Mouse (Mus musculus) A20 (cell line): ENCODE measurements around the gene Scly.

Source experiments
- DNase-seq: peaks from one replicate; pipeline ENCODE4 v3.0.0-alpha.2; 2011; ENCODE audit warnings: low read depth, low spot score

The Scly gene

DNA sequence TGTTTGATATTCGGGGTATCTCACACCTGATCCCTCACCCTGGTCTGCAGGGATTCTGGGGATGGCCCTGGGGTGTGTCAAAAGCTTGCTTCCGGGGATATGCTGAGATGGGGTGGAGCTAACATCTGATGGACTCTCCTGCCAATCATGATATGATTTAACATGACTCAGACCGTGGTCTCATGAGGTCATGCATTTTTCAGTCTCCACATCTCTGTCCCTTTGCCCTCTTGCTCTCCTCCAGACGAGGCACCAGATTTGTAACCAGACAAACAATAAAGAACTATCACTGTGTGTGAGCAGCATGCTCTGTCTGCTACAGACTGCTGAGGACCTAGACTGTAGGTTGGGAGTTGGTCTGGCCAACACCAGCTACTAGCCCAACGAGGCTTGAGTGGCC is 64.0 kb downstream of the Scly start:
- DNase-seq: no peak

- DNase-seq: no peak
These were observed 66.9 kb downstream of the Scly start for GRCm38 (mm10) chr1:91364822-91365644.

DNA sequence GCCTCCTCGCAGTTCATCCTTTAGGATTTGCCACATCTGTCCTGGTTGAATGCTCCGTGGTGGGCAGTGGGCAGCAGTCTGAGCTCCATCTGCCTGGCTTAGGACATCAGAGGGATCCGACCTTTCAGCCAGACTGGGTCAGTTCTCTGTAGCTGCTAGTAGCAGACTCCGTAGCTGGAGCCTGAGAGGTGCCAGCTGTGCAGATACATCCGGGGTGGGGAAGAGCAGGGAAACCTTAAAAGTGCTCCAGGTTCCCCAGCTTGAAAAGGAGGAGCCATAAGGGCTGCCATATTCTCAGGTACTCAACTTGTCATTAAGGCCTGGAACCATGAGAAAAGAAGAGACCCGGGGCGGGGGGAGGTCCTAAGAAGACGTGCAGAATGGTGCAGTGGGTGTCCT is 67.7 kb downstream of the Scly start:
- DNase-seq: no peak

DNA sequence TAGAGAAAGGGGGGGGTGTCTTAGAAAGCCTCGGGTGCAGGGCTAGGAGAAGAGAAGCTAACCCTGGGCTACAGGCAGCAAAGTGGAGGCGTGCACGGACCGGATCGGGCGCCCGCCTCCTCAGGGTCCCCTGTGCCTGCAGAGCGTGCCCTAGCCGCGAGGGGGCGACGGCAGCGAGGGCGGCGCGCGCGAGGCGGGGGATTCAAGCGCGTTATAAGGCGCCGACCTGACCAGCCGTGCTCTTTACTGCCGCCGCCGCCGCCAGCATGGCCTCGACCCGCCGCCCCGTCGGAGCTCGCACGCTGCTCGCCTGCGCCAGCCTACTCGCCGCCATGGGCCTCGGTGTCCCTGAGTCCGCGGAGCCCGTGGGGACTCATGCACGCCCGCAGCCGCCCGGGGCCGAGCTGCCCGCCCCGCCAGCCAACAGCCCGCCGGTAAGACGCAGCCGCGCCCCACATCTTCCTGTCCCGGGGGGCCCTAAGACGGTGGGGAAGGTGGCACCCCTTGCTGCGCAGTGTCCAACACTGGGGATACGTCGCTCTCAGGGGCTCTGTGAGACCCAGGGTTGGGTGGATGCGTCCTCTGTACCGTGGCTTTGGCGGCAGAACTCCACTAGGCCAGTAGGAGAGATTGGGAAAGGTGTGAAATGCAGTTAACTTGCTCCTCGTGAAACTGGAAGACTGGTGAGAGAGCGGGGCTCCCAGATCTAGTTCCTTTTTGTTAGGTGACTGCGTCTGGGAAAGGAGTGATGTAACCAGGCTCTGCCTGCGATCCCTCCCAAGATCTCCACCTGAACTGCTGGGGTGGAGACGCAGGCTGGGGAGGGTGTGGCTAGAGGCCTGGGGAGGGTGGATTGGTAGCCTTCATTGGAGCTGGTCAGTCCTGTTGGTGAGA is 68.3 kb downstream of the Scly start, which contains the start of gene Erfe:
Gene Erfe, plus strand, starts transcription at position 216 of the 894 bp plus-strand sequence.
- peak; percentile 86 for DNase-seq

- DNase-seq: no peak
These were observed 69.2 kb downstream of the Scly start for GRCm38 (mm10) chr1:91367295-91367694.

GRCm38 (mm10) chr1:91369408-91369807 is 71.3 kb downstream of the Scly start:
- no peak for DNase-seq

- no peak for DNase-seq
These were observed 71.9 kb downstream of the Scly start for GRCm38 (mm10) chr1:91370055-91370454.
